Mouse (Mus musculus): ENCODE measurements around the gene Gcgr.
"Not testable (repeated sequence)": the region's sequence is repeated elsewhere in the genome, so short reads cannot be mapped to it uniquely, and the experiment has no call there.

Gene Gcgr

GRCm38 (mm10) chr11:120571754-120572416 is 41.4 kb downstream of the Gcgr start:
- no peak for DNase-seq (ENCODE audit: low spot score in 2 of 2)

- no peak for DNase-seq (ENCODE audit: low spot score in 2 of 2)
These were observed 41.9 kb downstream of the Gcgr start for GRCm38 (mm10) chr11:120572417-120572751.

GRCm38 (mm10) chr11:120572752-120573584 is 42.5 kb downstream of the Gcgr start, which contains the start of gene P4hb:
Gene P4hb (minus strand): TSS chr11:120573253.
- DNase-seq (ENCODE audit: low spot score in 2 of 2), result peak; percentile 99 to 100

GRCm38 (mm10) chr11:120573585-120574277 is 43.2 kb downstream of the Gcgr start:
- DNase-seq (ENCODE audit: low spot score in 2 of 2), result no peak

GRCm38 (mm10) chr11:120574278-120574600 is 43.7 kb downstream of the Gcgr start:
- no peak for DNase-seq (ENCODE audit: low spot score in 2 of 2)

GRCm38 (mm10) chr11:120575046-120575445 is 44.5 kb downstream of the Gcgr start:
- DNase-seq (ENCODE audit: low spot score in 2 of 2), result no peak

- DNase-seq (ENCODE audit: low spot score in 2 of 2), result no peak
These were observed 45.4 kb downstream of the Gcgr start for GRCm38 (mm10) chr11:120575940-120576339.

GRCm38 (mm10) chr11:120576365-120576981 is 46.0 kb downstream of the Gcgr start:
- no peak for DNase-seq (ENCODE audit: low spot score in 2 of 2)

- DNase-seq (ENCODE audit: low spot score in 2 of 2), result peak in 1 of 2 experiments; percentile 32
These were observed 46.9 kb downstream of the Gcgr start for GRCm38 (mm10) chr11:120577211-120578023.

GRCm38 (mm10) chr11:120578024-120578693 is 47.7 kb downstream of the Gcgr start:
- no peak for DNase-seq (ENCODE audit: low spot score in 2 of 2)

GRCm38 (mm10) chr11:120578694-120579243 is 48.3 kb downstream of the Gcgr start:
- peak in 1 of 2 experiments; percentile 10 for DNase-seq (ENCODE audit: low spot score in 2 of 2)

- peak; percentile 68 to 80 for DNase-seq (ENCODE audit: low spot score in 2 of 2)
These were observed 49.0 kb downstream of the Gcgr start for GRCm38 (mm10) chr11:120579316-120580107.

GRCm38 (mm10) chr11:120580190-120580589 is 49.7 kb downstream of the Gcgr start:
- DNase-seq (ENCODE audit: low spot score in 2 of 2), result no peak

GRCm38 (mm10) chr11:120580871-120581331 is 50.4 kb downstream of the Gcgr start:
- peak in 1 of 2 experiments; percentile 33 for DNase-seq (ENCODE audit: low spot score in 2 of 2)

- peak; percentile 75 to 93 for DNase-seq (ENCODE audit: low spot score in 2 of 2)
These were observed 51.2 kb downstream of the Gcgr start, which contains the start of gene Arhgdia for GRCm38 (mm10) chr11:120581490-120582267. Gene Arhgdia (minus strand): TSS chr11:120581624.

GRCm38 (mm10) chr11:120582268-120582981 is 51.9 kb downstream of the Gcgr start:
- DNase-seq (ENCODE audit: low spot score in 2 of 2), result no peak

GRCm38 (mm10) chr11:120582982-120583293 is 52.4 kb downstream of the Gcgr start:
- DNase-seq (ENCODE audit: low spot score in 2 of 2), result not testable (repeated sequence)

- no peak for DNase-seq (ENCODE audit: low spot score in 2 of 2)
These were observed 53.4 kb downstream of the Gcgr start for GRCm38 (mm10) chr11:120583937-120584336.

All from cerebellum, postnatal 4 days (tissue).